Mouse (Mus musculus) heart, postnatal 25 days (tissue): ENCODE measurements around the gene Tubg2. TPM values are rescaled to one million over a fixed set of nuclear protein-coding genes. Genes with fewer than 3 reads are reported as not detected.
A peak's percentile ranks its signal among the peaks of the same experiment; 100 is the strongest.

Experiments used
- DNase-seq: peaks from one replicate; pipeline ENCODE4 v3.0.0; 2022; ENCODE audit warnings: low spot score
- intact Hi-C: fragments of 180-260 bp; cut with DNase I; formaldehyde crosslinking; loops from one replicate; pipeline ENCODE4 v1.15.1; 2025
- total RNA-seq, 2 experiments: library from RNA; stranded (reverse); gene quantifications; 2 replicates each; pipeline ENCODE4 v1.2.3; 2021

Tubg2 gene
- total RNA-seq, 2 experiments from 2014 or later: 2.5 to 3.9 TPM

GRCm38 (mm10) chr11:101175636-101176116 is 20.0 kb downstream of the Tubg2 start:
- intact Hi-C loops: loop anchor here (5.0 kb wide), 1 partner anchor 193 kb away; no protein-coding TSS in a partner anchor
- no peak for DNase-seq

GRCm38 (mm10) chr11:101176117-101176691 is 20.5 kb downstream of the Tubg2 start:
- DNase-seq: no peak
- intact Hi-C loops: loop anchor here (5.0 kb wide), 1 partner anchor 194 kb away; no protein-coding TSS in a partner anchor

DNA sequence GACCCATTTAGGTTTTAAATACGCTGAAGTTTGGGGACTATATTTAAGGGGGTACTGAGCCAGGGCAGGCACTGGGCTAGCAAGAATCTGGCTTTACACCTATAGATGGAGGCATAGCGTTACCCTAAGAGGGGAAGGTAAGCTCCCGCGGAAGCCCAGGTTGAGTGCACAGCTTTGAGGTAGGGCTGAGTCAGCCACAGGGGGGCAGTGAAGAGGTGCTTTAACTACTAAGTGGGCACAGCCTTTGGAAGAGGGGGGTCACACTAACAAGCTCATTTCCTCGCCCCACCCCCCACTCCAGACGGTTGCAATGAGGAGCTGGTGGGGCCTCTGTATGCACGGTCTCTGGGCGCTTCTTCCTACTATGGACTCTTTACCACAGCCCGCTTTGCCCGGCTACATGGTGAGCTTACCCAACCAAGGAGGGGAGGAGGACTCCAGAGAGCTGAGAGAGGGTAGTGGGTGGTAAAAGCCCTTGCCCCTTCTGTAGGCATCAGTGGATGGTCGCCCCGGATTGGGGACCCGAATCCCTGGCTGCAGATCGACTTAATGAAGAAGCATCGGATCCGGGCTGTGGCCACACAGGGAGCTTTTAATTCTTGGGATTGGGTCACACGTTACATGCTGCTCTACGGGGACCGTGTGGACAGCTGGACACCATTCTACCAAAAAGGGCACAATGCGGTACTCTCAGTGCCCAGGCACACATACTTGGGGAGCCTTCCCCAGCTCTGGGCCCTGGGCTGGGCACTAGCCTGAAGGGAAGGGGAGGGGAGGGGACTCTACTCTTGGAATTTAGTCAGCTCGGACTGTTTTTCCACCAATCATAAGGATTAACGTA is 21.4 kb downstream of the Tubg2 start:
- intact Hi-C loops: loop anchor here (5.0 kb wide), 1 partner anchor 195 kb away; no protein-coding TSS in a partner anchor
- no peak for DNase-seq

- intact Hi-C loops: loop anchor here (5.0 kb wide), 1 partner anchor 196 kb away; no protein-coding TSS in a partner anchor
- DNase-seq: no peak
Observed at GRCm38 (mm10) chr11:101178061-101179058, 22.7 kb downstream of the Tubg2 start.

DNA sequence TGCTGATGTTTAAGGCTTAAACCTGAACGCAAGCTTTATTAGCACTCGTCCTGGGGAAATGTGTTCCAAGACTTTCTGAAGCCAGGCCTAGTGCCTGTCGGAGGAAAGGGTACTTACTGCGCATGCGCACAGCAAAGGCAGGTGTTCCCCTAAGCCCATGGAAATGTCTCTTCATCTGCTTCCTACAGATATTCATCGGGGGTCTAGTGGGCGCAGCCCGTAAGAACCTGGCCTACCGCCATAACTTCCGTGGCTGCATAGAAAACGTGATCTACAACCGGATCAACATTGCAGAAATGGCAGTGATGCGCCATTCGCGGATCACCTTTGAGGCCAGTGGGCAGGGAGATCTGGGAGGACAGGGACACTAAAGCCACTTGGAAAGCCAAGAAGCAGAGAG is 23.6 kb downstream of the Tubg2 start:
- DNase-seq: no peak
- intact Hi-C loops: loop anchor here (5.0 kb wide), 1 partner anchor 197 kb away; no protein-coding TSS in a partner anchor

GRCm38 (mm10) chr11:101180261-101180660 is 24.6 kb downstream of the Tubg2 start:
- intact Hi-C loops: no loop called here
- no peak for DNase-seq

DNA sequence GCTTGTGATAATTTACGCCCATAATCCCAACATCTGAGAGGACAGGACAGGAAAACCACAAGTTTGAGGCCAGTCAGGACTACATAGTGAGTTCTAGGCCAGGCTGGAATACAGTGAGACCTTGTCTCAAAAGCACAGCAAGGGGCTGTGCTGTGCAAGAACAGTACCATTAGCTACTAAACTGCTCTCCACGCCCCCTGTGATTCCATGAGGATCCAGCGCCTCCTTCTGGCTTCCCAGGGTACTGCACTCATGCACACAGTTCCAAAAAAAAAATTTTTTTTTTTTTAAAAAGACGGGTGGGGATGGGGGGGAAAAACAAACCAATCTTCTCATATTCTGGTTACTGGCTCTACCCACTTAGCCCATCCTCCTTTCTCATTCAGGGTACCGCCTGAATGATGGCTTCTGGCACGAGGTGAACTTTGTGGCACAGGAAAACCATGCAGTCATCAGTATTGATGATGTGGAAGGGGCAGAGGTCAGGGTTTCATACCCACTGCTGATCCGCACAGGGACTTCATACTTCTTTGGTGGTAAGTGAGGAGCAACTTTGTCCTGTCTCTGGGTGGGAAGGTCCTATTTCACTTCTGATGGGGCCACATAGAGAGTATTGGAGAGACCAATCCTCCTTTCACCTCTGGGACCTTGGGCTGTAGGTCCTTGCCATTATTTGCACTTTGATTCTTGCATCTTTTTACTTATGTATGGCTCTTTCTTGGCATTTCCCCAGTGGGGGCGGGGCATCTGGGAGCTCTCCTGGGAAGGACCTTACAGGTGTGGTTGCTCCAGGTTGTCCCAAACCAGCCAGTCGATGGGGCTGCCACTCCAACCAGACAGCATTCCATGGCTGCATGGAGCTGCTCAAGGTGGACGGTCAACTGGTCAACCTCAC is 25.4 kb downstream of the Tubg2 start:
- DNase-seq: no peak
- intact Hi-C loops: no loop called here

- DNase-seq: no peak
- intact Hi-C loops: no loop called here
Observed at GRCm38 (mm10) chr11:101181961-101182360, 26.3 kb downstream of the Tubg2 start.

GRCm38 (mm10) chr11:101182771-101183517 is 27.2 kb downstream of the Tubg2 start:
- intact Hi-C loops: no loop called here
- DNase-seq: no peak

DNA sequence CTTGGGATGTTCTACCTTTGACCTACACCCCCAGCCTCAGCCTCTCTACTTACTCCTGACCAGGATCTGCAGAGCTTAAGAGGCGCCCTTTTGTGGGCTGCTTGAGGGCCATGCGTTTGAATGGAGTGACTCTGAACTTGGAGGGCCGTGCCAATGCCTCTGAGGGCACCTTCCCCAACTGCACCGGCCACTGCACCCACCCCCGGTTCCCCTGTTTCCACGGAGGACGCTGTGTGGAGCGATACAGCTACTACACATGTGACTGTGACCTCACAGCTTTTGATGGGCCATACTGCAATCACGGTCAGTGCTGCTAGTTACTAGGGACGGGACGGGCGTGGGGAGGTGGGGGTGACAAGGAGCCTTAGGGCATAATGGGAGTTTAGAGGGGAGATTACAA is 29.3 kb downstream of the Tubg2 start:
- intact Hi-C loops: no loop called here
- no peak for DNase-seq

DNA sequence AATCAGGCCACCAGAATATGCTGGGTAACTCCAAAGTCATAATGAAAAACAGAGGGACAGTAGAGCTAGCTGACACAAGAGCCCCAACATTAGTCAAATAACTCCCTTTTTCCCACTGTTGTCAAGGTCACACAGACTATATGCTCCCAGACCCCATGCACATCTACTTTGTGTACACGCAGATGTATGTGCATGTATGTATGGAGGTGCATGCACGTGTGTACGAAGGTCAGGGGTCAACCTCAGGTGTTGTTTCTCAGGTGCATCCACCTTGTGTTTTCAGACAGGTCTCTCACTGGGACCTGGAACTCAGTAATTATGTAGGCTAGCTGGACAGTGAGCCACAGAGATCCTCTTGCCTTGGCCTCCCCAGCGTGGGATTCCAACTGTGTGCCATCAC is 29.7 kb downstream of the Tubg2 start:
- intact Hi-C loops: no loop called here
- DNase-seq: no peak

DNA sequence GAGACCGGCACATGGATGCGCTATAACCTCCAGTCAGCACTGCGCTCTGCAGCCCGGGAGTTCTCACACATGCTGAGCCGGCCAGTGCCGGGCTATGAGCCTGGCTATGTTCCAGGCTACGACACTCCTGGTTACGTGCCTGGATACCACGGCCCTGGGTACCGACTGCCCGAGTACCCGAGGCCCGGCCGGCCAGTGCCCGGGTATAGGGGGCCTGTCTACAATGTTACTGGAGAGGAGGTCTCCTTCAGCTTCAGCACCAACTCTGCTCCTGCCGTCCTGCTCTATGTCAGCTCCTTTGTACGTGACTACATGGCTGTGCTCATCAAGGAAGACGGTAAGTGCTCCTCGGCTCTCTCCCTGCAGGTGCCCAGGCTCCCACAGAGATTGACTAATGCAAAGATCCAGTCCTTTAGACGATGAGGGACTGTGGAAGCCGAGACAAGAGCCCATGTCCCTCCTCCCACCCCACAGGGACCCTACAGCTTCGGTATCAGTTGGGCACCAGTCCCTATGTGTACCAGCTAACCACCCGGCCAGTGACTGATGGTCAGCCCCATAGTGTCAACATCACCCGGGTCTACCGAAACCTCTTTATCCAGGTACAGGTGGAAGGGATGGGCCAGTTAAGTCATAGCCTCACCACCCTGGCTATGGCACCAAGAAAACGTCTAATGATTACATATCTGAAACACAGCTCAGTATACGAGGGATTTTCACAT is 31.0 kb downstream of the Tubg2 start:
- no peak for DNase-seq
- intact Hi-C loops: no loop called here

DNA sequence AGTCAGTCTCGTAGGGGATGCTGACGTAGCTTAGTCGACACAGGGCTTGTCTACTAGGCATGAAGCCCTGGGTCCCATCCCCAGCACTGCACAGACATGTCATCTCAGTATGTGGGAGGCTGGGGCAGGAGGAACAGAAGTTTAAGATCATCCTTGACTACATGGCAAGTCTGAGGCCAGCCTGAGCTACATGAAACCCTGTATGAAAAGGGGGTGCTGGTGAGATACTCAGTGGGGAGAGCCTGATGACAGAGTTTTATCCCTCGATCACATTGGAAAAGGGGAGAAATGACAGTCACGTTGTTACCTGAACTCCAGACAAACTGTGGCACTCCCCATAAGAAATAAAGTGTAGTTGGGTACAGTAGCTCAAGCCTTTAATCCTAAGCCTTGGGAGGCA is 31.8 kb downstream of the Tubg2 start:
- intact Hi-C loops: no loop called here
- no peak for DNase-seq

GRCm38 (mm10) chr11:101188166-101188805 is 32.6 kb downstream of the Tubg2 start:
- intact Hi-C loops: no loop called here
- no peak for DNase-seq

DNA sequence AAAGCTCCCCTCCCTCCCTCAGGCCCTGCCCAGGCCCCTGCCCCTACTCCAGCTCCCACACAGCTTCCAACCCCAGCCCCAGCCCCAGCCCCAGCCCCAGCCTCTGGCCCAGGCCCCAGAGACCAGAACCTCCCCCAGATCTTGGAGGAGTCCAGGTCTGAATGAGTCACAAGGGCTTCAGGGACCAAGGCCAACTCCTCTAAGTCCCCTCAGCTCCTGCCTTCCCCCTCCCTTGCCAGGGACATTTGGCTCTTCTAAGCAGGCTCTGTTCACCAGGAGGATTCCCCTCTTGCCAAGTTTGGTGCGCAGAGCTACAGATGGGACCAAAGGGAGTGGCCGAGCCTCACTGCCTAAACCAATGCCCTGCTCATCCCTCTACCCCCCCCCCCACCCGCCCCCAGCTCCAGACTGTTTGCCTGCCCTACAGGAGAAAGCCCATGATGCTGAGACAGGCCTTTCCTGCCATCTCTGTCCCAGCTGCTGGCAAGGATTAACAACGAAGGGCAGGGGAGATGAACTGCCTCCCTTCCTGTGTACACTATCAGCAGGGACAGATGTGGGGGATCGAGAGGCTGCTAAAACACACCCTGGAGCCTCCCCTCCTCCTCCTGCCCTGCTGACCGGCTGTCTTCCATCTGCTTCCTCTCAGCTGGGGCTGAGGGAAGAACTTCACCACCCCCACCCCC is 33.9 kb downstream of the Tubg2 start:
- DNase-seq: peak; percentile 74
- intact Hi-C loops: no loop called here

DNA sequence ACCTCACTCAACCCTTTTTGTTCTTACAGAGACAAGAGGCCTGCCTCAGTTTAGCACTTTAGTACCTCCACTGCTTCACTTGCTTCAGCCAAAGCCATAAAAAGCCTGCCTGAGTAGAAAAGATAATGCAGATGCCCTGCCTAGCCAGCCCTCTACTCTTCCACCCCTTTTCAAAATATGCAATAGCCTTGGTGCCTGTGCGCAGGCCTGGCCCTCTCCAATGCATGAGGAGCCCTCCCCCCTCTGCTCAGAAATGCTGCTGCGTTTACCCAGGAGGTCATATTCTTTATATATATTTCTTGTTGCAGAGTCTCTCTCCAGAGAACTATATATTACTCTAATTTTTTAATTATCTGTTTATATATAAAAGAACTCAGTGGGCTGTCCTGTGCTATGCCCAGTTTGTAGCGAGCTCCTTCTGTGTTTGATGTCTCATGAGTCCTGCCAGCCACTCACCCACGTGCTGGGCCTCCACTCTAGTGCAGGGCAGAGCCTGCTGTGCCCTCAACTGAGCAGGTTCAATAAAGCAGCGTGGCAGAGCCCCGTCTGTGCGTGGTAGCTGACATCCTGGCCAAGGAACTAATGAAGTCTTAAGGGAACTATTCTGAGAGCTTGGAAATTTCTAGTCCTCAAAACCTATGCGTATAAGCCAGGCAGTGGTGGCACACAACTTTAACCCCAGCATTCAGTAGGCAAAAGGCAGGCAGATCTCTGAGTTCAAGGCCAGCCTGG is 34.6 kb downstream of the Tubg2 start:
- intact Hi-C loops: no loop called here
- DNase-seq: no peak
